Mouse (Mus musculus) neural tube, embryonic 15.5 days (tissue): ENCODE results near the gene Sdha. TPM values are rescaled to one million over a fixed set of nuclear protein-coding genes. Genes with fewer than 3 reads are reported as not detected.

Experiments used
- ATAC-seq: fragments of 200-750 bp; cut with Nextera tagmentation; 2 replicates; pipeline ENCODE4 v1.8.0; 2017; ENCODE audit warnings: mild to moderate bottlenecking, moderate TSS enrichment, moderate library complexity; ENCODE audit not compliant: low FRiP score
- H3K27ac ChIP-seq: fragments of 300-500 bp; sonication (generic); replicated peaks from 2 replicates; pipeline ENCODE4 v1.5.1; 2015; ENCODE audit warnings: mild to moderate bottlenecking, inconsistent platforms
- H3K27me3 ChIP-seq: fragments of 300-500 bp; sonication (generic); replicated peaks from 2 replicates; pipeline ENCODE4 v1.6.1; 2015; ENCODE audit warnings: inconsistent platforms
- H3K36me3 ChIP-seq: fragments of 300-500 bp; sonication (generic); 2 replicates; pipeline ENCODE4 v1.6.1; 2015; ENCODE audit warnings: inconsistent platforms
- H3K4me1 ChIP-seq: fragments of 300-500 bp; sonication (generic); 2 replicates; pipeline ENCODE4 v1.6.1; 2015; ENCODE audit warnings: inconsistent platforms
- H3K4me2 ChIP-seq: fragments of 300-500 bp; sonication (generic); 2 replicates; pipeline ENCODE4 v1.6.1; 2015; ENCODE audit warnings: inconsistent platforms, mild to moderate bottlenecking, moderate library complexity
- H3K4me3 ChIP-seq: fragments of 300-500 bp; sonication (generic); replicated peaks from 2 replicates; pipeline ENCODE4 v1.5.1; 2015; ENCODE audit warnings: mild to moderate bottlenecking, inconsistent platforms
- H3K9ac ChIP-seq: fragments of 300-500 bp; sonication (generic); replicated peaks from 2 replicates; pipeline ENCODE4 v1.6.1; 2015; ENCODE audit warnings: mild to moderate bottlenecking, inconsistent platforms
- H3K9me3 ChIP-seq: fragments of 300-500 bp; sonication (generic); replicated peaks from 2 replicates; pipeline ENCODE4 v1.6.1; 2016; ENCODE audit warnings: inconsistent platforms
- WGBS: fragments of 180-500 bp; shearing (Covaris S2); methylation state at CpG from one replicate; pipeline ENCODE4 v1.1.7; 2015; ENCODE audit warnings: mixed read lengths; 5-methylcytosine and 5-hydroxymethylcytosine counted together
- polyA plus RNA-seq: library from polyadenylated mRNA; unstranded; fragments of >200 nt; fragmentation: Nextera tagmentation; extraction: Ambion mirVana; gene quantifications from 2 replicates; pipeline ENCODE4 v1.2.1, GENCODE M21; 2015

Gene Sdha
- 231 and 262 TPM in 2 replicates for polyA plus RNA-seq

GRCm38 (mm10) chr13:74349566-74350434 is at the start of gene Sdha, which contains the start of gene Ccdc127:
Gene Sdha, minus strand, starts transcription at chr13:74350280.
Gene Ccdc127, plus strand, starts transcription at chr13:74350309.
- Histone ChIP-seq H3K4me1 (peaks cover 19% of the 10 kb centered on the region), H3K4me2 (peak within 1 kb of the TSS; percentile 66), H3K27me3 (no peaks in the 10 kb centered on the region), H3K9ac (peak within 1 kb of the TSS; percentile 82), H3K9me3 (no peaks in the 10 kb centered on the region), H3K36me3 (peaks cover 17% of the 10 kb centered on the region; the same call in 1 of the 2 replicates), H3K4me3 (peak within 1 kb of the TSS; percentile 91), H3K27ac (peak within 1 kb of the TSS; percentile 86)
- peak; percentile 98 for ATAC-seq
- WGBS, result 2% methylated on average over 57 of the region's 57 CpGs

GRCm38 (mm10) chr13:74399298-74399839 is 49.3 kb upstream of the Sdha start, which contains the start of gene Ftl1-ps1:
Gene Ftl1-ps1, plus strand, starts transcription at chr13:74399694.
- Histone ChIP-seq H3K27ac (no peak within 1 kb of the TSS), H3K9me3 (no peaks in the 10 kb centered on the region), H3K27me3 (no peaks in the 10 kb centered on the region), H3K4me1 (no peaks in the 10 kb centered on the region), H3K4me3 (no peak within 1 kb of the TSS), H3K9ac (no peak within 1 kb of the TSS), H3K36me3 (no peaks in the 10 kb centered on the region), H3K4me2 (peak within 1 kb of the TSS; percentile 29)
- 12% methylated on average over 11 of the region's 11 CpGs for whole genome bisulfite sequencing
- ATAC-seq, result no peak

DNA sequence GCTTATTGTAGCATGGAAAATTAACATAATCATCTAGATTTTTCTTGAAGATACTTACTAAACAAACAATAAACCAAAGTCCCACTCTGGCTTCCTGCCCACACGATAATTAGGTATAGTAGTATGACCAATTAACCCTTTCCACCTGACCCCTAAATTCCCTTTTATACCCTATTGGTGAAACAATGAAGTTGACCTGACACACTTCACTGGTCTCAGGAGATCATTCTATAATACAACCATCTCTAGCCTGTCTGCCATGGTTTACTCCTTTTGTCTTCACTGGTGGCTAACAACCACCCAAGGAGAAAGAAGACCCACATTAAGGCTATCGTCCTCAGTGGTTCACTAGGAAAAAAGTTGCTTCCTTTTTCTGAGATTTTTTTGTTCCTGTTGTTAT is 41.1 kb upstream of the Sdha start:
- H3K27ac ChIP-seq, result no peak overlapping the region
- ATAC-seq, result 0 out of 2 replicates have a peak, but pooled peaks have one; percentile 29
- H3K4me2 ChIP-seq, result no peak overlapping the region
- H3K4me1 ChIP-seq, result peaks cover 8% of the 10 kb centered on the region; the same call in 1 of the 2 replicates
- no peaks in the 10 kb centered on the region for H3K27me3 ChIP-seq
- 73% methylated on average over 2 of the region's 2 CpGs for WGBS
- no peaks in the 10 kb centered on the region for H3K9me3 ChIP-seq
- H3K9ac ChIP-seq, result no peak overlapping the region
- H3K36me3 ChIP-seq, result no peaks in the 10 kb centered on the region
- H3K4me3 ChIP-seq, result no peak overlapping the region

- peaks cover 8% of the 10 kb centered on the region; the same call in 1 of the 2 replicates for H3K4me1 ChIP-seq
- H3K27ac ChIP-seq, result peak within 1 kb of the TSS; percentile 56; the same call in 1 of the 2 replicates
- WGBS, result 2% methylated on average over 14 of the region's 14 CpGs
- ATAC-seq, result peak; percentile 95
- H3K9ac ChIP-seq, result peak within 1 kb of the TSS; percentile 63
- H3K4me3 ChIP-seq, result peak within 1 kb of the TSS; percentile 76
- H3K4me2 ChIP-seq, result peak within 1 kb of the TSS; percentile 60
- no peaks in the 10 kb centered on the region for H3K27me3 ChIP-seq
- no peaks in the 10 kb centered on the region for H3K9me3 ChIP-seq
- no peaks in the 10 kb centered on the region for H3K36me3 ChIP-seq
Measured at GRCm38 (mm10) chr13:74390371-74390990, 40.4 kb upstream of the Sdha start, which contains the start of gene Zfp72. Gene Zfp72, minus strand, starts transcription at chr13:74390836.

DNA sequence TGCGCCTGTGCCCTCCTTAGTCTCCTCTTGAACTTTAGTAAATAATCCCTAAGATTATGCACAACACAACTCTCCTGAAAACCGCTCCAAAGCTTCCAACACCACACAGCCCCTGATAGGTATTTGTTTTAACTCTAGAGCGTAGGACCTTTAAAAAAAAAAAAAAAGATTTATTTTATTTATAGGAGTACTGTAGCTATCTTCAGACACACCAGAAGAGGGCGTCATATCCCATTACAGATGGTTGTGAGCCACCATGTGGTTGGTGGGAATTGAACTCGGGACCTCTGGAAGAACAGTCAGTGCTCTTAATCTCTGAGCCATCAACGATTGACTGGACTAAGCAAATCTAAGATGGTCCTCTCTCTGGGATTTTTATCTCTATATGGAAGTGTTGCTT is 39.6 kb upstream of the Sdha start:
- WGBS, result 72% methylated on average over 6 of the region's 6 CpGs

DNA sequence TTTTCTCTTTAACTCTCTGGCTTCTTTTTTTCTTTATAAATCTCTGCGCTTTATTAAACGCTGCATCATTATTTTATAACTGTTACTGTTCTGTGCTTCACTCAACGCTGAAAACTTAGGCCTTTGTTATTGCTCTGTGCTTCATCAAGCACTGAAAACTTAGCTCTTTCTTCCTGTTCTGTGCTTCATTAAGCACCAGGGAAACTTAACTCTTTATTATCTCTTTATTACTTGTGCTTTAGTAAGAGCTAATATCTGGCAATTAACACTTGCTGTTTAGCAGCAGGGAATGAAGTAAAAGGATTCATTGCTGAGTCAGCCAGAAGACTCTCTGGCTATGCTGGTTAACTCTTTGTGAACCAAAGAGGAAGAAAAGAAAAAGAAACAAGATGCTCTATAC is 32.2 kb upstream of the Sdha start:
- Histone ChIP-seq H3K36me3 (no peaks in the 10 kb centered on the region), H3K9ac (no peak overlapping the region; the same call in 1 of the 2 replicates), H3K4me2 (peak overlapping the region; percentile 29), H3K9me3 (no peaks in the 10 kb centered on the region), H3K4me3 (no peak overlapping the region), H3K4me1 (peaks cover 16% of the 10 kb centered on the region), H3K27ac (peak overlapping the region; percentile 63; the same call in 1 of the 2 replicates), H3K27me3 (no peaks in the 10 kb centered on the region)
- 17% methylated on average over 3 of the region's 3 CpGs for WGBS
- peak; percentile 73 for ATAC-seq

More for the DNA sequence above, 39.6 kb upstream of the Sdha start:
- Histone ChIP-seq H3K4me3 (peak overlapping the region; percentile 76), H3K27me3 (no peaks in the 10 kb centered on the region), H3K27ac (no peak overlapping the region), H3K36me3 (no peaks in the 10 kb centered on the region), H3K9me3 (no peaks in the 10 kb centered on the region), H3K4me1 (peaks cover 8% of the 10 kb centered on the region; the same call in 1 of the 2 replicates), H3K4me2 (peak overlapping the region; percentile 60), H3K9ac (0 out of 2 replicates have a peak overlapping the region, but pooled peaks have one; percentile 63)
- ATAC-seq, result peak; percentile 8; the same call in 1 of the 2 replicates

DNA sequence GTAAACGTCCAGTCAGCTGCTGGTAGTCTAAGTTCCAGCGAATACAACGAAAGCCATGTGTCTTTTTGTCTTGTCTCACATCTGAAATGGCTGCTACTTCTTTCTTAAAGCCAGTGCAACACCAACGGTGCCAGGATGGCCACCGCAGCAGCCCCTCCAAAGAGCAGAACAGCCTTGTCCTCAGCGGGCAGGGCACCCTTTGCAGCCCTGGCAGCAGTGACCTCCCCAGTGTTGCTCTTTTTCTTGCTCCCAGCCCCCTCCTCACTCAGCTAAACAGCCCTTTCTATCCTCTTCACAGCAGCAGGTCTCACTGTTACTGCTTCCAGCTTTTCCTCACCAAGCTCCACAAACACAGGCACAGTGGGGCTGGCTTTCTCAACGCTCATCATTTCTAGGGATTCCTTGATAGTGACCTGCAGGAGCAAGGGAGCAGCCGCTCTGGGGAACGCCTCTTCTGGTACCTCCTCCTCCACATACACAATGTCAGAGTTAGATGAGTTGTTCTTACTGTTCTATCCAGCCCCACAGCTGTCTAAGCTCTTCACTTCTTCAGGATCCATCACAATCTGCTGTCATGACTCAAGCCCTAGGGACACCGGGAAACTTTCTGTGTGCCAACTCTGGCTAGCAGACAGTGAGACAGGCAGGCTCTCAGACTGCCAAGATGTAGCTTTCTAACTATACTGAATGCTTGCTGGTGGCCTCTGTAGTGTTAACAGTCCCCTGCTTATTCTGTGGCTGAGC is 31.6 kb upstream of the Sdha start:
- peak overlapping the region; percentile 29 for H3K4me2 ChIP-seq
- H3K36me3 ChIP-seq, result no peaks in the 10 kb centered on the region
- WGBS, result 47% methylated on average over 10 of the region's 10 CpGs
- peaks cover 16% of the 10 kb centered on the region for H3K4me1 ChIP-seq
- H3K9me3 ChIP-seq, result no peaks in the 10 kb centered on the region
- H3K27ac ChIP-seq, result peak overlapping the region; percentile 63
- no peak overlapping the region; the same call in 1 of the 2 replicates for H3K9ac ChIP-seq
- no peaks in the 10 kb centered on the region for H3K27me3 ChIP-seq
- H3K4me3 ChIP-seq, result no peak overlapping the region
- ATAC-seq, result peak; percentile 83

GRCm38 (mm10) chr13:74363859-74364235 is 13.8 kb upstream of the Sdha start, which contains the start of gene Lrrc14b:
Gene Lrrc14b, minus strand, starts transcription at chr13:74364005.
- Histone ChIP-seq H3K27ac (no peak within 1 kb of the TSS), H3K36me3 (peaks cover 27% of the 10 kb centered on the region), H3K27me3 (no peaks in the 10 kb centered on the region), H3K4me3 (no peak within 1 kb of the TSS), H3K4me2 (no peak within 1 kb of the TSS), H3K4me1 (no peaks in the 10 kb centered on the region), H3K9ac (no peak within 1 kb of the TSS), H3K9me3 (no peaks in the 10 kb centered on the region)
- WGBS, result 74% methylated on average over 8 of the region's 8 CpGs
- no peak for ATAC-seq

DNA sequence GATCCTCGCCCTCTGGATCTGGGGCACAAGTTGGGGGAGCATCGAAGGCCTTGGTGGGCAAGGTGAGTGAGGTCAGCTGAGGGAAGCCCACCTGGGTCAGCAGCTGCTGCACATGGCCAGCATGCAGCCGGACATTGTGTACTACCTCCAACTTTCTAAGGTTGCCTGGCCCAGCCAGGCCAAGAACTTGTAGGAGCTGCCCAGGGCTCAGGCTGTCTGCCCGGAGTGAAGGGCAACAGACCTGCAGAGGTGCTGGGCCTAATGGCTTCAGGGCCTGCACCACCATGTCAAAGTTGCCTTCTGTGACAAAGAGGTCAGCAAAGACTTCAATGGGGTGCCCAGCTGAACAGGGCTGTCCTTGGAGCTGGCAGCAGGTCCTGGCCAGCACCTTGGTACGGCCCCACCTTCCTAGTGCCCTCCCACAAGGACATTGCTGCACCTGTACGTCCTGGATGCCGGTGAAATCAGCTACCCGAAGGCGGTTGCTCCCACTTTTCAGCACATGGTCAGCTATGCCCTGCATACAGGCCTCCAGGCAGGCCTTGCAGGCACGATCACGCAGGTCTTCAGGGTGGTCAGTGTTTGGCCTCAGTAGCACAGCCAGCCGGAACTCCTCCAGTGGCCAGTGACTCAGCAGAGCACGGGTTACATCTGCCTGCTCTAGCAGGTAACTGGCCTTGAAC is 13.2 kb upstream of the Sdha start:
- H3K27me3 ChIP-seq, result no peaks in the 10 kb centered on the region
- peaks cover 32% of the 10 kb centered on the region for H3K36me3 ChIP-seq
- no peak overlapping the region for H3K4me3 ChIP-seq
- no peaks in the 10 kb centered on the region for H3K4me1 ChIP-seq
- no peaks in the 10 kb centered on the region for H3K9me3 ChIP-seq
- peak; percentile 26; the same call in 1 of the 2 replicates for ATAC-seq
- WGBS, result 93% methylated on average over 13 of the region's 13 CpGs
- no peak overlapping the region for H3K4me2 ChIP-seq
- H3K27ac ChIP-seq, result no peak overlapping the region
- no peak overlapping the region for H3K9ac ChIP-seq

GRCm38 (mm10) chr13:74362218-74362617 is 12.1 kb upstream of the Sdha start:
- Histone ChIP-seq H3K9me3 (no peaks in the 10 kb centered on the region), H3K27ac (no peak overlapping the region), H3K36me3 (peaks cover 41% of the 10 kb centered on the region), H3K4me3 (no peak overlapping the region), H3K9ac (no peak overlapping the region), H3K4me1 (no peaks in the 10 kb centered on the region), H3K4me2 (no peak overlapping the region), H3K27me3 (no peaks in the 10 kb centered on the region)
- 74% methylated on average over 2 of the region's 2 CpGs for WGBS
- ATAC-seq, result no peak
